ENCODE assay signal across 17 mouse cellular contexts in the genomic region with DNA sequence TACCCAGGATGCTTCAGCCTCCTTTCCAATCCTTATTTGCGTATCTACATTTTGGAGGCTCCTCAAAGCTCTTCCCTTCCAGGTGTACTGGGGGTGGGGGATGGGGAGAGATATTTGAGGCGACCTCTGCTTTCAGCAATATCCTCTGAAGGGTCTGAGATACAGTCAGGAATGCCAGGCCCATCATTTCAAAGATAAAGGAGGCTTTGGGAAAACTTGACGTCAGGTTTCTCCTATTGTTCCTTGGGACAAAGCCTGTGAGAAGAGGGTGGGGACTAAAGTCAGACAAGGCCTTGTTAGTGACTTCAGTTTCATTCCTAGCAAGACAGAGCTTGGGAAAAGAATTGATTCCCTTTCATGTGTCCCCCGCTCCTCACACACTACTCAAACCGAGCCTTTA.
"Had no signal": no experiment of that assay in that cellular context is flagged by ENCODE, and none has a peak within 500 bp of the region (broad histone marks: within the 10 kb centered on the region; RNA-seq: fewer than 3 reads in every experiment).

No protein-coding gene starts in this region.

- H3K27ac ChIP-seq: kidney, postnatal 0 days; limb, embryonic 15.5 days; liver, embryonic 12.5 days; neural tube, embryonic 12.5 days; stomach, embryonic 15.5 days had no signal

- H3K9ac ChIP-seq: limb, embryonic 15.5 days; liver, embryonic 12.5 days; lung, embryonic 14.5 days; neural tube, embryonic 12.5 days; stomach, embryonic 15.5 days had no signal

- H3K4me2 ChIP-seq: limb, embryonic 15.5 days; liver, embryonic 12.5 days; lung, embryonic 14.5 days; midbrain, embryonic 11.5 days; neural tube, embryonic 12.5 days; stomach, embryonic 15.5 days had no signal

- H3K4me1 ChIP-seq: liver, embryonic 12.5 days; stomach, embryonic 15.5 days had no signal

- DNase-seq: kidney, adult 8-10 months; kidney, postnatal 36 days; layer of hippocampus, adult 9-11 months; layer of hippocampus, postnatal 36 days; lung, postnatal 10 days; lung, postnatal 4 days; right cerebral cortex, postnatal 14 days; thymus, adult 2 months; thymus, postnatal 25 days had no signal

- H3K27me3 ChIP-seq: limb, embryonic 15.5 days; liver, embryonic 12.5 days; neural tube, embryonic 12.5 days; stomach, embryonic 15.5 days had no signal

- H3K9me3 ChIP-seq: limb, embryonic 15.5 days; liver, embryonic 12.5 days; neural tube, embryonic 12.5 days; stomach, embryonic 15.5 days had no signal

- ATAC-seq: liver, embryonic 12.5 days had no signal

- H3K36me3 ChIP-seq: limb, embryonic 15.5 days; liver, embryonic 12.5 days; neural tube, embryonic 12.5 days; stomach, embryonic 15.5 days had no signal

- H3K4me3 ChIP-seq: limb, embryonic 15.5 days; liver, embryonic 12.5 days; myocyte; neural tube, embryonic 12.5 days; stomach, embryonic 15.5 days had no signal
